Mouse (Mus musculus) small intestine, adult 2 months (tissue): ENCODE results near the gene Lmcd1. TPM values are rescaled to one million over a fixed set of nuclear protein-coding genes. Genes with fewer than 3 reads are reported as not detected.

Experiments
- H3K27ac ChIP-seq: fragments of 200-500 bp; 2 replicates; pipeline ENCODE4 v1.5.1; 2012; ENCODE audit warnings: low read depth, low read length, control low read depth, inconsistent platforms; ENCODE audit not compliant: insufficient read depth
- H3K27me3 ChIP-seq: fragments of 200-500 bp; 2 replicates; pipeline ENCODE4 v1.6.1; 2012; ENCODE audit warnings: mild to moderate bottlenecking, moderate library complexity, low read length, inconsistent platforms; ENCODE audit not compliant: control insufficient read depth, insufficient read depth
- H3K36me3 ChIP-seq: fragments of 200-500 bp; 2 replicates; pipeline ENCODE4 v1.6.1; 2012; ENCODE audit warnings: mild to moderate bottlenecking, low read length, control low read depth, inconsistent platforms; ENCODE audit not compliant: control insufficient read depth, insufficient read depth
- H3K4me1 ChIP-seq: fragments of 200-500 bp; 2 replicates; pipeline ENCODE4 v1.6.1; 2012; ENCODE audit warnings: low read length, inconsistent platforms, mixed read lengths; ENCODE audit not compliant: control insufficient read depth, insufficient read depth, insufficient read length
- H3K4me3 ChIP-seq: fragments of 200-500 bp; 2 replicates; pipeline ENCODE4 v1.5.1; 2012; ENCODE audit warnings: low read depth, mild to moderate bottlenecking, control low read depth, inconsistent platforms, low read length, moderate library complexity
- CTCF ChIP-seq: fragments of 200-500 bp; IDR thresholded peaks from 2 replicates; pipeline ENCODE4 v1.5.1; 2012; ENCODE audit warnings: low read depth, mild to moderate bottlenecking, control low read depth, inconsistent platforms, low read length, moderate library complexity, mixed read lengths; ENCODE audit not compliant: insufficient replicate concordance, insufficient read length; ENCODE audit errors: extremely low read depth
- POLR2A ChIP-seq: fragments of 200-500 bp; IDR thresholded peaks from 2 replicates; pipeline ENCODE4 v1.6.1; 2012; ENCODE audit warnings: low read depth, mild to moderate bottlenecking, control low read depth, inconsistent platforms, low read length, moderate library complexity
- WGBS: fragments of 180-500 bp; shearing (Covaris S2); methylation state at CpG from one replicate; pipeline ENCODE4 v1.1.7; 2018; 5-methylcytosine and 5-hydroxymethylcytosine counted together
- polyA plus RNA-seq: library from polyadenylated mRNA; depleted of rRNA; stranded (reverse); fragments of >200 nt; gene quantifications from 2 replicates; pipeline ENCODE4 v1.2.3, GENCODE M21; 2012

The Lmcd1 gene
- polyA plus RNA-seq, 1 experiment: 5.8 TPM

DNA sequence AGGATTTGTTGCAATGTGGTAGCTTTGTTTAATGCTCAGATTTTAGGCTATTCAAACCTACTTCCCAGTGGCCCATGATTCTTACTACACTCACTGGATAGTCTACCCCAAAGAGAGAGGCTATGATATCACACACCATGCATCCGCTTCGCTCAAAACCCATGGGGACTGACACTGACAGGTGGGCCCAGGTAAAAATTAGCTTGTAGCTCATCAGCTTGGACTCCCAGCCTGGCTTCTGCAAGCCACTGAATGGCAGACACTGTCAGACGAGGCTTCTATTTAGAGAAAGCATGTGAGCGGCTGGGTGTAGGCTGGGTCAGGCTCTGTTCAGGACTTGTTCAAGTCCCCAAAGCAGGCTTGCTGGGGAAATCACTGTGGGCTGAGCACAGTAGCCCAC is 76.9 kb downstream of the Lmcd1 start:
- H3K4me1 ChIP-seq: no peaks in the 10 kb centered on the region
- H3K4me3 ChIP-seq: no peak overlapping the region
- no peak for TF ChIP-seq POLR2A
- no peak for TF ChIP-seq CTCF
- H3K27ac ChIP-seq: no peak overlapping the region
- H3K36me3 ChIP-seq: no peaks in the 10 kb centered on the region
- WGBS: 91% methylated on average over 4 of the region's 4 CpGs
- no peaks in the 10 kb centered on the region for H3K27me3 ChIP-seq

DNA sequence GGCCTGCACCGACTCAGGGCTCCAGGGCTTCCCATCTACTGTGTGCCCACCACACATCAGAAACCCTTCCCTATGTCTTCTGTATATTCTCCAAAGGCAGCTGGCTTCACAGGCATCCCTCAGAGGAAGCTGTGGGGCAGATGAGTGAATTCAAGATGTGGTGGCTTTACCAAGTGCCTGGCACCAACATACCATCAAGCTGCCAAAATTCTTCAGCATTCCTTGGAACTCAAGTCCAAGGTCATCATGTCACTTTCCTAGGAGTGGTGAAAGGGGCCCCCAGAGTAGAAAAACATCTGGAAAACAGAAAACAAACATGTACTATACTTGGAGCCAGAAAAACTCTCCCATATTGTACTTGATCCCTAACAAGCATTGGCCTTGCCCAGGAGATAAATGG is 85.8 kb downstream of the Lmcd1 start:
- WGBS: 88% methylated on average over 1 of the region's 1 CpGs

DNA sequence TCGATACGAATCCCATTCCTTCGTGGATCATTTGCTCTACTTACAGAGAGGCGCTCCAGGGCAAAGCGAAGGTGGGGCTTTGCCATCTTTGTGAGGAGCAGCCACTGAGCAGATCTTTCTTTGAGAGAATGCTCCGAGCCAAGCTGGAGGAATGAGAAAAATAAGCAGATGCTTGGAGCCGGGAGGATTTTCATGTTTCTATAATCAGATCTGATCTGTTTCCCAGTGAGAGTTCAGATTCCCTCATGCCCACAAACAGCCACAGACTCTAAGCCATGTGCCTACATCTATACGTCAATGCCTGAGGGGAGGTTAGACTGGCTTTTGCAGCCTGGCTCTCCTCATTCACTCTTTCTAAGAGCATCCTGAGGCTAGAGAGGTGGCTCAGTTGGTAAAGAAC is 87.1 kb downstream of the Lmcd1 start:
- Histone ChIP-seq H3K36me3 (no peaks in the 10 kb centered on the region), H3K27me3 (no peaks in the 10 kb centered on the region), H3K27ac (no peak overlapping the region), H3K4me3 (no peak overlapping the region), H3K4me1 (no peaks in the 10 kb centered on the region)
- TF ChIP-seq POLR2A (no peak), CTCF (no peak)
- WGBS: 81% methylated on average over 8 of the region's 8 CpGs

More for the DNA sequence above, 85.8 kb downstream of the Lmcd1 start:
- no peak overlapping the region for H3K4me3 ChIP-seq
- TF ChIP-seq CTCF: no peak
- no peak for TF ChIP-seq POLR2A
- no peak overlapping the region for H3K27ac ChIP-seq
- no peaks in the 10 kb centered on the region for H3K4me1 ChIP-seq
- H3K36me3 ChIP-seq: no peaks in the 10 kb centered on the region
- no peaks in the 10 kb centered on the region for H3K27me3 ChIP-seq

DNA sequence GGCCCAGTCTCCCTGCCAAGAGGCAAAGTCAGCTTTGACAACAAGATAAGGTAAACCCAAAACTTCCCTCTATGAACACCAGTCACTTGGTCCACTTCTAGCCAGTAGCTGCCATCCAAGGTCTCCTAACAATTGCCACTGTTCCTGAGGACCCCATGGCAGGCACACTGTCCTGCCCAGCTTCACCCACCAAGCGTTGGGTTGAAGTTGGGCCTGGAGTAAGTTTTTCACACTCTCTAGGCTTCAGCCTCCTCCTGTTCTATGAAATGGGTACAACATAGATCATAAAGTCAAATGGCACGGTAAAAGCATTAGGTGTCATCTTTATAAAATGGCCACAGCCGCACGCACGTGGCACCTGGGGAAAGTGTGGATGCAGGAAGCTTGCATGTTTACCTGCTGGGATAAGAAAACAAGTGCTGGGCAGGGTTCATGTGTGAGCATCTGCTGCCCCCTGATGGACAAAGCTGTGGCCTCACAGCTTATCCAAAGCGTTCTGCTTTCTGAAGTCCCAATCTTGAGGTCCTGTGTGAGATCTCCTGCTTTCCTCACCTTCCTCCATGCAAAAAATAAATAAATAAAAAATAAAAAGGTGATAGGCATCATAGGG is 88.9 kb downstream of the Lmcd1 start:
- Histone ChIP-seq H3K27me3 (no peaks in the 10 kb centered on the region), H3K4me3 (no peak overlapping the region), H3K4me1 (no peaks in the 10 kb centered on the region), H3K36me3 (no peaks in the 10 kb centered on the region), H3K27ac (no peak overlapping the region)
- TF ChIP-seq CTCF: peak; percentile 90
- no peak for TF ChIP-seq POLR2A
- WGBS: 27% methylated on average over 6 of the region's 6 CpGs

DNA sequence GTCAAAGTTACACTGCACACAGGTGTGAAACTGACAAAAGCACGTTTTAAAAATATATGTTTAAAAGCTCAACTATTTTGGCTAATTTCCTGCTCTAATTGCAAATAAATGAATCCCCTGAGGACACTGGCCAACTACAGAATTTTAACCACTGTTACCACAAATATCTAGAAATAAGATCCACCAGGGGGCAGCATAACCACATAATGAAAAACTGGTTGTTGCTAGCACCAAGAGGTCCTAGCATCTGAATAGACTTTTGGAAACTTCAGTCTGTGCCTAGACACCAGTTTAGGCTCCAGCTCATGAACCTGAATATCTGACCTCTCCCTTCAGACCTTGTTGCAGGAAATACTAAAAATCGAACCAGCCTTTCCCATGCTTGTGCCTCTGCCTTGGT is 91.0 kb downstream of the Lmcd1 start:
- Histone ChIP-seq H3K4me1 (no peaks in the 10 kb centered on the region), H3K27ac (no peak overlapping the region), H3K27me3 (no peaks in the 10 kb centered on the region), H3K4me3 (no peak overlapping the region), H3K36me3 (no peaks in the 10 kb centered on the region)
- 35% methylated on average over 2 of the region's 2 CpGs for WGBS
- no peak for TF ChIP-seq POLR2A
- no peak for TF ChIP-seq CTCF

DNA sequence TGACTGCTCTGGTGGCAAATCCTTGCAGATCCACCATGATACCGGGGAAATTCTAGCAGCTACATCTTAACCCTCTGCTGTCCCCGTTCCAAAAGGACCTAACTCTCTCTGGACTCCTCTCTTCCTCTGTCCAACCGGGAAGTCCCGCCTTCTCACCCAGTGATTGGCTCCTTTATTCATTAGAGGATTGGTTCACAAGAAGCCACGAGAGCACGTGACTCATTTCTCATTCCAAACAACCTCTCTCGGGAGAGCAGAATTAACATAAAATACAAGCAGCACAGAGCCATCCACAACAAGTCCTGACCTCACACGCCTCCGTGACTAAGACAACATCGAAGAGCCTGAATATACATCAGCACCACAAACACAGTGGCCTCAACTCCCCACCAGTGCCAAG is 91.7 kb downstream of the Lmcd1 start:
- no peak for TF ChIP-seq POLR2A
- no peak for TF ChIP-seq CTCF
- no peaks in the 10 kb centered on the region for H3K27me3 ChIP-seq
- no peak overlapping the region for H3K4me3 ChIP-seq
- WGBS: 81% methylated on average over 10 of the region's 10 CpGs
- no peaks in the 10 kb centered on the region for H3K36me3 ChIP-seq
- no peaks in the 10 kb centered on the region; the same call in 1 of the 2 replicates for H3K4me1 ChIP-seq
- no peak overlapping the region for H3K27ac ChIP-seq

DNA sequence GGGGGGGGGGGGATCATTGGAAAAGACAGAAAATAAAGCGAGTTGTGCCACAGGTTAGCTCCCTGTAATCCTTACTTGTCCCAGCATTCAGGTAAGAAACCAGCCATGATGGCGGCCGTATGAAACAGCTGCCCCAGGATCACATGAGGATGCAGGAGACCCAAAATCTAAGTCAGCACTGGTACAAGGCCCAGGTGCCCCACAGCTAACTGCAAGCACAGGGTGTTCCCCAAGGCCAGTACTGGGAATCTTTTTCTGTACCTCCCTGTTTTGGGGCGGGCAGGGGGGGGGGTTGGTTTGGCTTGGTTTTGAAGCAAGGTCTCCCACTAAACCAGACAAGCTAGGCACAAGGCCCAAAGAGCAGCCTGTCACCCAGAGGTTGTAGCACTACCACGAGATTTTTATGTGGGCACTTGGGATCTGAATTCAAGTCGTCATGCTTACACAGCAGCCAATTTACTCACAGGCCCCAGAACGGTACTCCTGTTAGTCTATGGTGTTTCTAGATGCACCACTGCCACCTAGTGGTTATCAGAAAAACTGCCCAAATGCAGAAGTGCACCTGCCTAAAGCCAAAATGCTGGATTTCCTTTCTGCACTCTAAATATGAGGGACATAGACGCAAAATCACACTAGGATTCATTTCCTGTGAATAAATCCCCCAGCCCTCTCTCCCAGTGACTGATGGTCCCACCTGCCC is 100.5 kb downstream of the Lmcd1 start:
- WGBS: 41% methylated on average over 8 of the region's 8 CpGs
- TF ChIP-seq POLR2A (no peak), CTCF (peak; percentile 18; the same call in 1 of the 2 replicates)
- Histone ChIP-seq H3K4me1 (no peaks in the 10 kb centered on the region; the same call in 1 of the 2 replicates), H3K27me3 (no peaks in the 10 kb centered on the region), H3K36me3 (no peaks in the 10 kb centered on the region), H3K27ac (no peak overlapping the region), H3K4me3 (no peak overlapping the region)

DNA sequence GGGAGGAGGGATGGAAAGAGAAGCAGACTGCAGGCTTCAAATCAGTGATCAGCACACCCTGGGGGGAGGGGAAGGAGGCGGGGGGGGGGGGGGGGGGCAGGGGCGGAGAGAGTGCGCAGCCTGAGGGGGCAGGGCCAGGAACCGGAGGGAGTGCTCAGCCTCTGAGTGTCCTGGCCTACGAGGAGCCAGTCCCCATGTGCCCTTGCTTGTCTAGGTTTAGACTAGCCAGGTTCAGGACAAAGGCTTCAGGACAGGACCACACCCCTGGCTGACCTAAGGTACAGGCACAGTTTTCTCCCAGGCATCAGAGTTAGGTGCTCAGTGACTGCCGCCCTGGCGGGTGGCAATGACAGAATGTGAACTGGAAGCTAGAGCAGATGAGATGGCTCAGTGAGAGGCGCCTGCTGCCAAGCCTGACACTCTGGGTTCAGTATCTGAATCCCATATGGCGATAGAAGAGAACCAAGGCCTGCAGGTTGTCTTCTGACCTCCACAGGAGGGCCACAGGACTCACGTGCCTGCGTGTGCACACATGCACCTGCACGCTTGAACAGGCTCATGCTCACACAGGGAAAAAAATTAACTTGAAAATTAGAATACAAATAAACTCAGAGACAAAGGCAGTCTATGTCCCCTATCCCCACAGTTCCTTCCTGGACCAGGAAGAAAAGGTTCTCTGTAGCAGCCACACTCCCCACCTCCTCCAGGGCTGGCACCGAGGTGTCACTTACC is 102.3 kb downstream of the Lmcd1 start:
- no peak overlapping the region for H3K4me3 ChIP-seq
- H3K36me3 ChIP-seq: no peaks in the 10 kb centered on the region
- no peak for TF ChIP-seq POLR2A
- TF ChIP-seq CTCF: no peak
- no peaks in the 10 kb centered on the region for H3K27me3 ChIP-seq
- 50% methylated on average over 12 of the region's 13 CpGs for WGBS
- H3K4me1 ChIP-seq: no peaks in the 10 kb centered on the region
- H3K27ac ChIP-seq: no peak overlapping the region
